Comparison of ENCODE assay signal across 8 mouse cellular contexts in genomic region chr5:33442927-33443710, GRCm38 (mm10). TPM values are rescaled to one million over a fixed set of nuclear protein-coding genes. Genes with fewer than 3 reads are reported as not detected.
A peak's percentile ranks its signal among the peaks of the same experiment; 100 is the strongest.
DNase-seq lines count a peak whose midpoint lies in the region; ATAC-seq and TF ChIP-seq lines count a peak whose summit lies in the region.

No protein-coding gene starts in this region.

- H3K4me1 ChIP-seq in ES-Bruce4 (ENCODE audit: control insufficient read depth, insufficient read depth, low read length) = no peaks in the 10 kb centered on the region
- H3K4me1 ChIP-seq in heart, embryonic 13.5 days = peaks cover 5% of the 10 kb centered on the region

- WGBS in heart, embryonic 13.5 days = 5% methylated on average over 56 of the region's 56 CpGs

- H3K4me2 ChIP-seq in heart, embryonic 13.5 days = peak overlapping the region; percentile 68

- peak overlapping the region; percentile 25 for H3K4me3 ChIP-seq in ES-Bruce4 (ENCODE audit: low read depth, low read length)
- peak overlapping the region; percentile 39 for H3K4me3 ChIP-seq in heart, embryonic 13.5 days

- H3K27me3 ChIP-seq in ES-Bruce4 (ENCODE audit: control insufficient read depth, insufficient read depth, low read length, poor library complexity, severe bottlenecking) = no peaks in the 10 kb centered on the region
- peaks cover 89% of the 10 kb centered on the region for H3K27me3 ChIP-seq in heart, embryonic 13.5 days (replicated peaks)

- peak; percentile 85 for TF ChIP-seq CTCF in ES-Bruce4 (IDR thresholded peaks at IDR 0.05; ENCODE audit: low read depth, low read length)

- no peak overlapping the region for H3K9ac ChIP-seq in ES-Bruce4 (ENCODE audit: low read depth, poor library complexity, severe bottlenecking)
- peak overlapping the region; percentile 28; the same call in 1 of the 2 replicates for H3K9ac ChIP-seq in heart, embryonic 13.5 days

- no peak for ATAC-seq in heart, embryonic 13.5 days (ENCODE audit: extremely low read depth, insufficient number of reproducible peaks, low FRiP score, low TSS enrichment)

- DNase-seq in adrenal gland, adult 18-20 months (ENCODE audit: low spot score in 2 of 2) = peak; percentile 41 to 54
- peak; percentile 45 for DNase-seq in embryo, embryonic 11.5 days (ENCODE audit: low read depth, low spot score)
- DNase-seq in kidney, postnatal 10 days = peak; percentile 69
- DNase-seq in lung, postnatal 14 days = peak; percentile 57
- DNase-seq in retina, postnatal 1 day = peak; percentile 75
- no peak for DNase-seq in adipocyte (ENCODE audit: low spot score)

- no peak overlapping the region for H3K27ac ChIP-seq in ES-Bruce4 (ENCODE audit: insufficient read depth, low read length)
- no peak overlapping the region for H3K27ac ChIP-seq in heart, embryonic 13.5 days (replicated peaks)

- H3K9me3 ChIP-seq in ES-Bruce4 (replicated peaks; ENCODE audit: control insufficient read depth, insufficient read depth, low read length, poor library complexity, severe bottlenecking) = no peaks in the 10 kb centered on the region
- no peaks in the 10 kb centered on the region for H3K9me3 ChIP-seq in heart, embryonic 13.5 days

- TF ChIP-seq POLR2A in ES-Bruce4 (IDR thresholded peaks at IDR 0.05; ENCODE audit: insufficient read depth, low read length) = no peak

- H3K36me3 ChIP-seq in ES-Bruce4 (ENCODE audit: control insufficient read depth, insufficient read depth, low read length, poor library complexity, severe bottlenecking) = no peaks in the 10 kb centered on the region
- no peaks in the 10 kb centered on the region for H3K36me3 ChIP-seq in heart, embryonic 13.5 days

- no peak for TF ChIP-seq EP300 in ES-Bruce4 (IDR thresholded peaks at IDR 0.05; ENCODE audit: insufficient read depth, low read depth, low read length)

RNA-seq across cellular contexts. Expression of gene Nkx1-1, which starts 9.3 kb away (rescaled TPM):
- not detected in 2 replicates for polyA plus RNA-seq in ES-Bruce4 (2011; ENCODE audit: insufficient read depth, insufficient read length, low read depth, missing spikeins)
- total RNA-seq in adrenal gland, adult 18-20 months (2021) = not detected
- not detected in 2 replicates for polyA plus RNA-seq in heart, embryonic 13.5 days (2015; fragmentation: Nextera tagmentation; extraction: Ambion mirVana)
